Mouse (Mus musculus) intestine, embryonic 14.5 days (tissue): ENCODE data around the gene Kcnj11. TPM values are rescaled to one million over a fixed set of nuclear protein-coding genes. Genes with fewer than 3 reads are reported as not detected.

Experiments used
- ATAC-seq: fragments of 200-750 bp; cut with Nextera tagmentation; replicated peaks from 2 replicates; pipeline ENCODE4 v1.8.0; 2017; ENCODE audit warnings: low read depth, moderate number of reproducible peaks, moderate TSS enrichment, moderate library complexity; ENCODE audit not compliant: low FRiP score, low TSS enrichment
- DNase-seq: peaks from one replicate; pipeline ENCODE4 v3.0.0-alpha.2; 2018; ENCODE audit warnings: low spot score
- H3K27ac ChIP-seq: fragments of 300-500 bp; sonication (generic); 2 replicates; pipeline ENCODE4 v1.5.1; 2014; ENCODE audit warnings: low read depth, mild to moderate bottlenecking, control low read depth
- H3K27me3 ChIP-seq: fragments of 300-500 bp; sonication (generic); replicated peaks from 2 replicates; pipeline ENCODE4 v1.6.1; 2014; ENCODE audit warnings: low read length, control low read depth; ENCODE audit not compliant: control insufficient read depth, insufficient read depth
- H3K36me3 ChIP-seq: fragments of 300-500 bp; sonication (generic); 2 replicates; pipeline ENCODE4 v1.6.1; 2014; ENCODE audit warnings: low read length, control low read depth; ENCODE audit not compliant: control insufficient read depth, insufficient read depth
- H3K4me1 ChIP-seq: fragments of 300-500 bp; sonication (generic); replicated peaks from 2 replicates; pipeline ENCODE4 v1.6.1; 2014; ENCODE audit warnings: low read length, control low read depth, mixed read lengths; ENCODE audit not compliant: control insufficient read depth, insufficient read depth
- H3K4me2 ChIP-seq: fragments of 300-500 bp; sonication (generic); 2 replicates; pipeline ENCODE4 v1.6.1; 2014; ENCODE audit warnings: low read length
- H3K4me3 ChIP-seq: fragments of 300-500 bp; sonication (generic); 2 replicates; pipeline ENCODE4 v1.5.1; 2014; ENCODE audit warnings: low read depth, low read length, control low read depth, mixed read lengths
- H3K9ac ChIP-seq: fragments of 300-500 bp; sonication (generic); 2 replicates; pipeline ENCODE4 v1.6.1; 2014; ENCODE audit warnings: mild to moderate bottlenecking, low read length
- H3K9me3 ChIP-seq: fragments of 300-500 bp; sonication (generic); 2 replicates; pipeline ENCODE4 v1.6.1; 2016; ENCODE audit warnings: low read length, control low read depth; ENCODE audit not compliant: control insufficient read depth
- WGBS: fragments of 180-500 bp; shearing (Covaris S2); extraction: QIAGEN DNeasy Blood & Tissue Kit; methylation state at CpG from one replicate; pipeline ENCODE4 v1.1.7; 2014; 5-methylcytosine and 5-hydroxymethylcytosine counted together
- polyA plus RNA-seq: library from polyadenylated mRNA; unstranded; fragments of >200 nt; fragmentation: Nextera tagmentation; extraction: Ambion mirVana; gene quantifications from 2 replicates; pipeline ENCODE4 v1.2.1, GENCODE M21; 2014

Kcnj11 gene
- polyA plus RNA-seq, 1 experiment from 2014 or later = 0.61 TPM

DNA sequence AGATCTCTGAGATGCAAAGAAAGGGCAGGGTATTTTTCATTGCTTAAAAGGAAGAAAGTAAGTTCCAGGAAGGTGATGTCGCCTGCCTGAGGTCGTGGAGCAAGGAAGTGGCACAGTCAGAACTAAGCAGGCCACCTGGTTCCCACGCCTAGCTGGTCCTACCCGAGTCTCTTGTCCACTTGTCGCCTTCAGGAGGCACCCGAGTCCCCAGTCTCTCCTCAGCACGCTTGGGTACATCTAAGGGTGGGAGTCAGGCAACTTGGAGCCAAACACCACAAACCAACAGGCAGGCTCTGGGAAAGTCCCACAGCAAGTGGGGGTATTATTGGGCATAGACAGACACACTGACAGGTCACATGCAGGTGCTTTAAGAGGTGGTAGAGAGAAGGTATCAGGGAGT is 30.2 kb upstream of the Kcnj11 start:
- H3K4me1 ChIP-seq = peaks cover 7% of the 10 kb centered on the region
- H3K9me3 ChIP-seq = no peaks in the 10 kb centered on the region
- H3K4me2 ChIP-seq = no peak overlapping the region
- 61% methylated on average over 7 of the region's 7 CpGs for WGBS
- no peaks in the 10 kb centered on the region for H3K36me3 ChIP-seq
- no peaks in the 10 kb centered on the region for H3K27me3 ChIP-seq
- H3K4me3 ChIP-seq = no peak overlapping the region
- H3K9ac ChIP-seq = no peak overlapping the region
- DNase-seq (no peak), ATAC-seq (no peak)
- H3K27ac ChIP-seq = 0 out of 2 replicates have a peak overlapping the region, but pooled peaks have one; percentile 10

DNA sequence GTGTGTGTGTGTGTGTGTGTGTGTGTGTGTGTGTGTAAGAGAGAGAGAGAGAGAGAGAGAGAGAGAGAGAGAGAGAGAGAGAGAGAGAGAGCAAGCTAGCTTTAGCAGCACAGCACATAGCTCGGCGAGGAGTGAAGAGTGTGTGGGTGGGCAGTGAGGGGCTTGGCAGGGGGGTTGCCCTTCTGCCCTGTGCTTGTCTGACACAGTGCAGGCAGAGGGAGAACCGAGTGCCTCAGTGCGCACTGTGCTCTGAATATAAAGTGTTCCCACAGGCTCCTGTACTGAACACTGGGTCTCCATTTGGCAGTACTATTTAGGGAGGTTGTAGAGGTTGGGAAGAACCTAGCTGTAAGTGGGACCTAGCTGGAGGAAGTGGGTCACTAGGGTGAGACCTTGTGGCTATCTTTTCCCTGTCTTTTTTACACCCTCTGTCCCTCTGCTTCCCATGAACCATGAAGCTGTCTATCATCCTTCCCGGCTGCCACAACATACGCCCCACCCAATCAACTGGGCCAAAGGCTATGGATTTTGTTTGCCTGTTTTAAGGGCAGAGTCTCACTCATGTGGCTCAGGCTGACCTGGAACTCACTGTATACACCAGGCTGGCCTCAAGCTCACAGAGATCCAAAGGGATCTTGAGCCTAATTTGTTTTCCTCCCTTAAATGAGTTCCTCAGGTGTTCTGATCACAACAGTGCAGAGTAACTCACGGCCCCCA is 29.1 kb upstream of the Kcnj11 start:
- no peak overlapping the region for H3K9ac ChIP-seq
- H3K4me3 ChIP-seq = no peak overlapping the region
- no peaks in the 10 kb centered on the region for H3K27me3 ChIP-seq
- ATAC-seq = no peak
- 29% methylated on average over 7 of the region's 7 CpGs for WGBS
- no peak for DNase-seq
- no peak overlapping the region for H3K27ac ChIP-seq
- peaks cover 6% of the 10 kb centered on the region for H3K4me1 ChIP-seq
- H3K9me3 ChIP-seq = no peaks in the 10 kb centered on the region
- H3K36me3 ChIP-seq = no peaks in the 10 kb centered on the region
- no peak overlapping the region for H3K4me2 ChIP-seq

DNA sequence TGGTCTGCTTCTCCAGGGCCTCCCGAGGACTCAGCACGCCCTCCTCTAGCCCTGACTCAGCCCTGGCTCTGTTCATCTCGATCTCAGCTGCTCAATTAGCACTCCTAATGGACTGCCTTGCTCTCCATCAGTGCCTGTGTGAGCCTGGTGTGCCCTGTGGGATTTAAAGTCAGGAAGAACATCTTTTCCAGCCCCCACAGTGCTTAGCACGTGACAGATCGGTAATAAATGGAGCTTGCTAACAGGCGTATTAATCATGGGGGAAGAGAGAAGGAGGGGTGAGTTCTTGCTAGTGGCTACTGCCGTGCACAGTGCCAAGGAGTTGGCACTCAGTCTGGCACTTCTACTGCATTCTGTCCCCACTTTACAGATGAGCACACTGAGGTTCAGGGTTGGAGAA is 27.6 kb upstream of the Kcnj11 start:
- Histone ChIP-seq H3K9ac (no peak overlapping the region), H3K4me1 (no peaks in the 10 kb centered on the region), H3K4me2 (no peak overlapping the region), H3K4me3 (no peak overlapping the region), H3K27me3 (no peaks in the 10 kb centered on the region), H3K36me3 (no peaks in the 10 kb centered on the region), H3K27ac (no peak overlapping the region), H3K9me3 (no peaks in the 10 kb centered on the region)
- 36% methylated on average over 7 of the region's 7 CpGs for WGBS
- DNase-seq (no peak), ATAC-seq (no peak)

DNA sequence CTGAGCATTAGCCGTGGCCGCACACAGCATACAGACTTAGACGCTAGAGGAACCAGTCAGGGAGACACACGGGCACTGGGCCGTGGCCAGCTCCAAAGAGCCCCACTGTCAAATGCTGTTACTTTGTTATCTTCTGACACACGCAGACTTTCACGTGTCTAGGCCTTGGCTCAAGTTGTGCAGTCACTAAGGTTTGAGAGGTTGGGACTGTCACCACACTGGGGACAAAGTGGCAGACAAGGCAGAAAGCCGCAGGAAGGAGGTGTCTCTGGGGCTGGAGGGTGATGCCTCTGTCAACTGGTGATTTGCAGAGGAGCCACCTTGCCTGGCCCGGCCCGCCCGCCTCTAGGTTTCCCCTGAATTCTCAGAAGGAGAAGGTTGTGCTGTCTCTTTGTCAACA is 24.8 kb upstream of the Kcnj11 start:
- Histone ChIP-seq H3K4me3 (no peak overlapping the region), H3K4me1 (no peaks in the 10 kb centered on the region), H3K9ac (no peak overlapping the region), H3K9me3 (no peaks in the 10 kb centered on the region), H3K4me2 (no peak overlapping the region), H3K27ac (no peak overlapping the region), H3K36me3 (no peaks in the 10 kb centered on the region), H3K27me3 (no peaks in the 10 kb centered on the region)
- WGBS = 79% methylated on average over 11 of the region's 11 CpGs
- no peak for ATAC-seq
- no peak for DNase-seq

DNA sequence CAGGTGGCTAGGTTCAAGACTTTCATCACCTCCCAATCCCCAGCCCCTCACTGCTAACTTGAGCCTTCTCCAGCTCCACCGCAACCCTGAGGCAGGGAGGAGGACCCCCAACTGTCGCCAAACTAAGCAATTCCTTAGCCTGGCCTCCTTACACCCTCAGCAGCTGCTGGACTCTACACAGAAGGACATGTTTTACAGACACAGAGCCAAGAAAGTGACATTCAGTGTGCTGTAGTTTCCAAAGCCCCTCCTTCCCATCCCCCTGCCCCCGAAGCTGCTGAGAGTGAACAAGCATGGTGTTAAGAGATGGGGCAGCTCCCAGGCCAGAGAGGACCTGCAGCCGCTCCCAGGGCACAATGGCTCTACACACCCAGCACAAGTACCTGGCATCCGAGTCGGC is 23.9 kb upstream of the Kcnj11 start:
- ATAC-seq (no peak), DNase-seq (no peak)
- no peaks in the 10 kb centered on the region for H3K27me3 ChIP-seq
- H3K9me3 ChIP-seq = no peaks in the 10 kb centered on the region
- 60% methylated on average over 6 of the region's 6 CpGs for WGBS
- H3K27ac ChIP-seq = no peak overlapping the region
- H3K36me3 ChIP-seq = no peaks in the 10 kb centered on the region
- no peak overlapping the region for H3K4me2 ChIP-seq
- H3K4me1 ChIP-seq = no peaks in the 10 kb centered on the region
- H3K9ac ChIP-seq = no peak overlapping the region
- no peak overlapping the region for H3K4me3 ChIP-seq

DNA sequence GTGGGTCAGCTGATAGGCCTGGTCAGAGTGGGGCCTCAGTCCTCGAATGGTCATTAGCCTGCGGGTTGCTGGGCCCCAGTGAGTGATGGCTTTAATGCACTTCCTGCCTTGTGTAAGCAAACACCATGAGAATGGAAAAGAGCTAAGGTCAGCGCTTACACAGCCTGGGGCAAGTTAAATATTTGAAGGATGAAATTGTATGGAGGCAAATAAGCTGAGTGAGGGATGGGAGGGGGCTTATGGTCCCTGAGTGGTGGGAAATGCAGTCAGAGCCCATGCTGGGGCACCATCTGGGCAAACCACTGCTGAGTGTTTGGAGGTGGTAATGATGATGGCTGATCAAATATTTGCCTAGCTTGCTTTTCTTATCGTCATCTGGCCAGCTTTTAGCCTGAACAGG is 22.4 kb upstream of the Kcnj11 start:
- H3K4me3 ChIP-seq = no peak overlapping the region
- no peaks in the 10 kb centered on the region for H3K27me3 ChIP-seq
- no peak overlapping the region for H3K27ac ChIP-seq
- H3K9ac ChIP-seq = no peak overlapping the region
- peak; percentile 70 for ATAC-seq
- no peak for DNase-seq
- WGBS = 15% methylated on average over 4 of the region's 4 CpGs
- no peaks in the 10 kb centered on the region for H3K36me3 ChIP-seq
- no peak overlapping the region for H3K4me2 ChIP-seq
- H3K4me1 ChIP-seq = no peaks in the 10 kb centered on the region
- H3K9me3 ChIP-seq = no peaks in the 10 kb centered on the region

DNA sequence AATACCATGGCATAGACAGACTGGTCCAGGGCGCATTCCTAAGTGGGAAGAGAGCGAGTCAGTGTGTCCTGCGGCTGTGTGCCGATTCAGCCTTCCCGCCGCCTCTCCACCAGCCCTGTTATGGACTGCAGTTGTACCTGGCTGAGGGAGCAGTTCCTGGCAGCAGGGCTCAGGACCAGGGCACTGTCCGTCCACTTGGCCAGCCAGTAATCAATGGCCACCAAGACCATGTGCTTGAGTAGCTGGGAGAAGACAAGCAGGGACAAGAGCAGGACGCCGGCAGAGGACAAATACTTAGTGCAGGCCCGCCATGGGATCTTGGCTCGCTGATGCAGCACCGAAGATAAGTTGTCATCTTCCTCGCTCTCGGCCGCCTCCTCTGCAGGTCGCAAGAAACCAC is 16.5 kb upstream of the Kcnj11 start:
- Histone ChIP-seq H3K27ac (no peak overlapping the region), H3K9ac (no peak overlapping the region), H3K4me1 (no peaks in the 10 kb centered on the region), H3K27me3 (no peaks in the 10 kb centered on the region), H3K4me2 (no peak overlapping the region), H3K9me3 (no peaks in the 10 kb centered on the region), H3K4me3 (no peak overlapping the region), H3K36me3 (no peaks in the 10 kb centered on the region)
- ATAC-seq = no peak
- 93% methylated on average over 16 of the region's 16 CpGs for WGBS
- DNase-seq = no peak

DNA sequence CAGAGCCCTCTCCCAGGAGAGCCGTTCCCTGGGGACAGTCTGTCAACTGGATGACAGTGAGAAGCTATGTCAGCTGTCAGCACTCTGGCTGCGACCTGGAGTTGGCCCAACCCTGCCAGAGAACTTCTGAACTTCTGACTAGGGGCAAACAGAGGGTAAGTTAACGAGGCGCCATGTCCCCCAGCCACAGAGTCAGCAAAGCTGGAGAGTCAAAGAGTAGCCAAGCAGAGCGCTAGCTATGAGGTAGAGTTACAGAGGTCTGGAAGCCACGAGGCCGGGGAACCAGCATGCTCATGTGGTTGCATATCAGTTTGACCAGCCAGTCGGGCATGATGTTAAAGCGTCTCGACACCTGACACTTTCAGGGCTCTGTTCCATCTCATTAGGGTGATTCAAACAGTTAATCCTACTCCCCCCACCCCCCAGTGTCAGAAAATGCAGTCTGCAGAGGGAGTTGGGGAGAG is 15.6 kb upstream of the Kcnj11 start:
- no peak overlapping the region for H3K4me3 ChIP-seq
- no peaks in the 10 kb centered on the region for H3K27me3 ChIP-seq
- H3K4me2 ChIP-seq = no peak overlapping the region
- no peaks in the 10 kb centered on the region for H3K4me1 ChIP-seq
- no peak overlapping the region for H3K27ac ChIP-seq
- DNase-seq (no peak), ATAC-seq (no peak)
- H3K9ac ChIP-seq = no peak overlapping the region
- WGBS = 51% methylated on average over 10 of the region's 10 CpGs
- no peaks in the 10 kb centered on the region for H3K9me3 ChIP-seq
- no peaks in the 10 kb centered on the region for H3K36me3 ChIP-seq

DNA sequence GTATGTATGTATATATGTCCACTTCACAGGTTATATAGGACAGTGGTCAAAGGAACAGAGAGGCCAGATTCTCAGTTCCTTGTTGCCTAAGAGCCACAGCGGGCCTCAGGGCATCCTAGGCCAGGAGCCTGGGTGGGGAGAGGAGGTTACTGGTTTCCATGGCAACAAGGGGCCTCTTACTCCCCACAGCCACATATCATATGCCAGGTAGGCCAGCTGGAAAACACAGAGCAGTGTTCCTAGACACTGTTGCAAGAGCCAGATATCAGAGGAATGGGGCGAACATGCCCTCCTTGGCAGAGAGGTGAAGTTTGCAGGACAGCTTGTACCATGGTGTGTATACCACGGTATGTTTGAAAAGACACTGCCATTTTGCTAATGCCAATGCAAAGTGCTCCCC is 12.9 kb upstream of the Kcnj11 start:
- H3K36me3 ChIP-seq = no peaks in the 10 kb centered on the region
- no peak overlapping the region for H3K4me2 ChIP-seq
- H3K9ac ChIP-seq = no peak overlapping the region
- no peak for ATAC-seq
- no peak overlapping the region for H3K4me3 ChIP-seq
- H3K4me1 ChIP-seq = no peaks in the 10 kb centered on the region
- H3K9me3 ChIP-seq = no peaks in the 10 kb centered on the region
- H3K27ac ChIP-seq = no peak overlapping the region
- no peaks in the 10 kb centered on the region for H3K27me3 ChIP-seq
- WGBS = 56% methylated on average over 3 of the region's 3 CpGs
- no peak for DNase-seq
